Mouse (Mus musculus) lung, embryonic 14.5 days (tissue): Measurements from ENCODE around the gene Sfi1. TPM values are rescaled to one million over a fixed set of nuclear protein-coding genes. Genes with fewer than 3 reads are reported as not detected.
A peak's percentile ranks its signal among the peaks of the same experiment; 100 is the strongest.
"Not testable (repeated sequence)": the region's sequence is repeated elsewhere in the genome, so short reads cannot be mapped to it uniquely, and the experiment has no call there.

Experiments
- ATAC-seq: fragments of 200-750 bp; cut with Nextera tagmentation; 2 replicates; pipeline ENCODE4 v1.8.0; 2017; ENCODE audit warnings: mild to moderate bottlenecking, moderate TSS enrichment, moderate library complexity; ENCODE audit not compliant: insufficient read depth
- DNase-seq: peaks from one replicate; pipeline ENCODE4 v3.0.0-alpha.2; 2015
- H3K27ac ChIP-seq: fragments of 300-500 bp; sonication (generic); 2 replicates; pipeline ENCODE4 v1.5.1; 2014; ENCODE audit warnings: low read depth, mild to moderate bottlenecking, moderate library complexity
- H3K27me3 ChIP-seq: fragments of 300-500 bp; sonication (generic); 2 replicates; pipeline ENCODE4 v1.6.1; 2014; ENCODE audit warnings: low read length, control low read depth; ENCODE audit not compliant: insufficient read depth
- H3K36me3 ChIP-seq: fragments of 300-500 bp; sonication (generic); 2 replicates; pipeline ENCODE4 v1.6.1; 2014; ENCODE audit warnings: control low read depth; ENCODE audit not compliant: insufficient read depth
- H3K4me1 ChIP-seq: fragments of 300-500 bp; sonication (generic); 2 replicates; pipeline ENCODE4 v1.6.1; 2014; ENCODE audit warnings: antibody characterized with exemption, control low read depth; ENCODE audit not compliant: insufficient read depth
- H3K4me2 ChIP-seq: fragments of 300-500 bp; sonication (generic); 2 replicates; pipeline ENCODE4 v1.6.1; 2014; ENCODE audit warnings: mild to moderate bottlenecking
- H3K4me3 ChIP-seq: fragments of 300-500 bp; sonication (generic); 2 replicates; pipeline ENCODE4 v1.5.1; 2014; ENCODE audit warnings: low read depth, low read length
- H3K9ac ChIP-seq: fragments of 300-500 bp; sonication (generic); 2 replicates; pipeline ENCODE4 v1.6.1; 2014
- H3K9me3 ChIP-seq: fragments of 300-500 bp; sonication (generic); 2 replicates; pipeline ENCODE4 v1.6.1; 2016; ENCODE audit warnings: low read depth, low read length, control low read depth
- CTCF ChIP-seq: IDR thresholded peaks from 2 replicates; pipeline ENCODE4 v1.5.1; 2016; ENCODE audit warnings: antibody characterized with exemption, low read depth
- WGBS: fragments of 180-500 bp; shearing (Covaris S2); extraction: QIAGEN DNeasy Blood & Tissue Kit; methylation state at CpG from one replicate; pipeline ENCODE4 v1.1.7; 2014; 5-methylcytosine and 5-hydroxymethylcytosine counted together
- polyA plus RNA-seq: library from polyadenylated mRNA; unstranded; fragments of >200 nt; fragmentation: Nextera tagmentation; extraction: Ambion mirVana; gene quantifications from 2 replicates; pipeline ENCODE4 v1.2.1, GENCODE M21; 2014

The Sfi1 gene
- polyA plus RNA-seq, 1 experiment from 2014 or later, result 10.8 TPM

DNA sequence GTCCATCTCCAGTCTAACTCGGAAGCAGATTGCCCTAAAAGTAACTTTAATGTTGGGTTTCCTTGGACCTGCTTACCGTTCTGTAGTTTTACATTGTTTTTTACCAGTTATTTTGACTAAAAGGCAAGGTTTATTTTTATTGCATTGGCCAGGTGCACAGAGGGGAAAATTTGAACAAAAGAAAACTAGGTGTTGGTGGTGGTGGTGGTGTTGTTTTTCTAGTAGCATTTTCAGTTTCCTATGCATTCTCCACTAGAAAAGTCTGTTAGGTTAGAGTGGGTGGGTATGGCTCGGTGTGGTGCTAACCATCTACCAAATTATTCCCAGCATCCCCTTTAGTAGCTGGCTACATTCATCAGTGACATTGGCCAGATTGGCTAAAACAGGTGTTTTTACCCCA lies 13.5 kb upstream of the Sfi1 start:
- H3K27ac ChIP-seq, result no peak overlapping the region
- ATAC-seq, result no peak
- DNase-seq, result no peak
- no peak overlapping the region for H3K4me2 ChIP-seq
- peaks cover 57% of the 10 kb centered on the region for H3K36me3 ChIP-seq
- H3K9me3 ChIP-seq, result no peaks in the 10 kb centered on the region
- H3K4me3 ChIP-seq, result no peak overlapping the region
- WGBS, result 91% methylated on average over 3 of the region's 3 CpGs
- TF ChIP-seq CTCF, result no peak
- H3K4me1 ChIP-seq, result no peaks in the 10 kb centered on the region
- no peaks in the 10 kb centered on the region for H3K27me3 ChIP-seq
- H3K9ac ChIP-seq, result no peak overlapping the region

- no peaks in the 10 kb centered on the region for H3K27me3 ChIP-seq
- H3K9ac ChIP-seq, result no peak overlapping the region
- H3K36me3 ChIP-seq, result peaks cover 44% of the 10 kb centered on the region
- no peak overlapping the region for H3K4me3 ChIP-seq
- no peaks in the 10 kb centered on the region for H3K4me1 ChIP-seq
- 85% methylated on average over 3 of the region's 3 CpGs for WGBS
- H3K27ac ChIP-seq, result no peak overlapping the region
- no peak for ATAC-seq
- H3K9me3 ChIP-seq, result no peaks in the 10 kb centered on the region
- no peak for TF ChIP-seq CTCF
- no peak overlapping the region for H3K4me2 ChIP-seq
- DNase-seq, result no peak
Observed at GRCm38 (mm10) chr11:3205207-3205606, 11.9 kb upstream of the Sfi1 start.

DNA sequence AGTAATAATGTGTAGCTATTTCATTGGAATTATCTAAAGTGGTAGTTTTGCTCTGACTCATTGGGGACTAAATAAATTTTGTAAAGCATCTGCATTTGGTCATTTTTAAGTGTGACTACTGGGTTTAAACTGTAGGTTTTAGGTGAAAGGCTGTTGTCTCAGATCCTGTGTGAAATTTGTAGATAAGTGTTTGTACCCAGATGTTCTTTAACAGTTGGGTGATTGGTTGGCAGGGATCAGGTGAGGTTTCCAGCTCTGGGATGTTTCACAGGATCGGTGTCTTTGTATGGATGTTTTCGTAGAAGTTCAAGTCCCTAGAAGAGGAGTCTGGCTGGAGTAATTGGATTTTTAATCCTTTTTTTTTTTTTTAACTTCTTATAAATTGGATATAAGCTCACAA lies 10.5 kb upstream of the Sfi1 start:
- 81% methylated on average over 2 of the region's 2 CpGs for WGBS
- Histone ChIP-seq H3K9me3 (no peaks in the 10 kb centered on the region), H3K9ac (no peak overlapping the region), H3K4me2 (peak overlapping the region; percentile 44), H3K4me3 (peak overlapping the region; percentile 40; the same call in 1 of the 2 replicates), H3K27ac (no peak overlapping the region), H3K27me3 (no peaks in the 10 kb centered on the region), H3K4me1 (no peaks in the 10 kb centered on the region), H3K36me3 (peaks cover 31% of the 10 kb centered on the region)
- DNase-seq (no peak), ATAC-seq (no peak)
- no peak for TF ChIP-seq CTCF

- DNase-seq (peak; percentile 71), ATAC-seq (peak; percentile 64)
- Histone ChIP-seq H3K27ac (peak overlapping the region; percentile 1; the same call in 1 of the 2 replicates), H3K9me3 (no peaks in the 10 kb centered on the region), H3K9ac (peak overlapping the region; percentile 47), H3K27me3 (no peaks in the 10 kb centered on the region), H3K4me1 (no peaks in the 10 kb centered on the region), H3K4me2 (peak overlapping the region; percentile 44), H3K4me3 (peak overlapping the region; percentile 40), H3K36me3 (peaks cover 25% of the 10 kb centered on the region)
- no peak for TF ChIP-seq CTCF
- under 1% methylated on average over 53 of the region's 57 CpGs for WGBS
Observed at GRCm38 (mm10) chr11:3202781-3203441, 9.6 kb upstream of the Sfi1 start.

- ATAC-seq (peak; percentile 90), DNase-seq (peak; percentile 96)
- Histone ChIP-seq H3K9me3 (no peaks in the 10 kb centered on the region), H3K27me3 (no peaks in the 10 kb centered on the region), H3K4me2 (peak within 1 kb of the TSS; percentile 44), H3K9ac (peak within 1 kb of the TSS; percentile 47), H3K27ac (peak within 1 kb of the TSS; percentile 1; the same call in 1 of the 2 replicates), H3K4me1 (no peaks in the 10 kb centered on the region), H3K4me3 (peak within 1 kb of the TSS; percentile 40), H3K36me3 (peaks cover 22% of the 10 kb centered on the region)
- WGBS, result under 1% methylated on average over 47 of the region's 57 CpGs
- TF ChIP-seq CTCF, result no peak
Observed at GRCm38 (mm10) chr11:3202231-3202701, 9.0 kb upstream of the Sfi1 start, which contains the start of gene Eif4enif1. Gene Eif4enif1, plus strand, starts transcription at chr11:3202392.

- ATAC-seq (no peak), DNase-seq (peak; percentile 61)
- H3K36me3 ChIP-seq, result peaks cover 15% of the 10 kb centered on the region
- H3K27ac ChIP-seq, result no peak overlapping the region; the same call in 1 of the 2 replicates
- peak overlapping the region; percentile 47 for H3K9ac ChIP-seq
- peak overlapping the region; percentile 40 for H3K4me3 ChIP-seq
- TF ChIP-seq CTCF, result no peak
- H3K9me3 ChIP-seq, result no peaks in the 10 kb centered on the region
- WGBS, result 4% methylated on average over 16 of the region's 16 CpGs
- H3K27me3 ChIP-seq, result no peaks in the 10 kb centered on the region
- no peaks in the 10 kb centered on the region for H3K4me1 ChIP-seq
- peak overlapping the region; percentile 32 for H3K4me2 ChIP-seq
Observed at GRCm38 (mm10) chr11:3201326-3202230, 8.3 kb upstream of the Sfi1 start.

DNA sequence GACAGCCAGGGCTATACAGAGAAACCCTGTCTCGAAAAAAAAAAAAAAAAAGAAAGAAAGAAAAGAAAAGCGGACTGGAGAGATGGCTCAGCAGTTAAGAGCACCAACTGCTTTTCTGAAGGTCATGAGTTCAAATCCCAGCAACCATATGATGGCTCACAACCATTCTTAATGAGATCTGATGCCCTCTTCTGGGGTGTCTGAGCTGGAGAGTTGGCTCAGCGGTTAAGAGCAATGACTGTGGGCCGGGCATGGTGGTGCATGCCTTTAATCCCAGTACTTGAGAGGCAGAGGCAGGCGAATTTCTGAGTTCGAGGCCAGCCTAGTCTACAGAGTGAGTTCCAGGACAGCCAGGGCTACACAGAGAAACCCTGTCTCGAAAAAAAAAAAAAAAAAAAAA lies 7.4 kb upstream of the Sfi1 start:
- not testable (repeated sequence) for H3K4me2 ChIP-seq, H3K27me3 ChIP-seq, H3K36me3 ChIP-seq, DNase-seq, H3K9me3 ChIP-seq, H3K9ac ChIP-seq, H3K27ac ChIP-seq, H3K4me1 ChIP-seq, ATAC-seq, H3K4me3 ChIP-seq
- 92% methylated on average over 6 of the region's 7 CpGs for WGBS

DNA sequence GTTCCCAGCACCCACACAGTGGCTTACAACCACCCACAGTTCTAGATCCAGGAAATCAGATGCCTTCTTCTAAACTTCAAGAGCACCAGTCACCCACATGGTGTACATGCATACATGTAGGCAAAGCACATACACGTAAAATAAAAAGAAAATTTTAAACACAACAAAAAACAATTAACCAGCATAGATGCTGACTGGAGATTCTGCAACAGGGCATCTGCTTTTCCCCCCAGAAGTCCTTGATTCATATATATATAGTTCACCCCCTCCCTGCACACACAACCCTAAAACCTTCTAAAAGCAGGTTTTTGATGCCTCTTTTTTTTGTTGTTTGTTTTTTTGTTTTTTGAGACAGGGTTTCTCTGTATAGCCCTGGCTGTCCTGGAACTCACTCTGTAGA lies 10.6 kb downstream of the Sfi1 start:
- H3K4me2 ChIP-seq, H3K4me3 ChIP-seq, ATAC-seq, H3K27me3 ChIP-seq, H3K36me3 ChIP-seq, H3K9me3 ChIP-seq, H3K4me1 ChIP-seq, H3K9ac ChIP-seq, H3K27ac ChIP-seq, DNase-seq: not testable (repeated sequence)
- 75% methylated on average over 1 of the region's 1 CpGs for WGBS

DNA sequence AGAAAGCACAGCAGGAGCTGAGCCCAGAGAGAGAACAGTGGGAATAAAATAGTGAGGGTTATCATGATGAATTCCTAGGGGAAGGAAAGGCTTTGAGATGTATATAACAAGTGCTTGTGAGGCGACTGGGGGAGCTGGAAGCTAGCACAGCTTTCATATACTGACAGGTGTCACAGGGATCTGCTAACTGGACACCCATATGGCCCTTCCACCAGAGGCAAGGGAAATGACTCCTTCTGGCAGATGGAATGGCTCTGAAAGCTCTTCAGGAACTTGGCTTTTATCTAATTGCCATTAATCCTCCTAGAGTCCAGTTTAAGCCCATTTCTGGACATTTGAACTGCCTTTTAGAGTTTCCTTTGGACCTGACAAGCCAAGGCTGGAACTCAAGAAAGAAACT lies 11.3 kb downstream of the Sfi1 start:
- ATAC-seq, H3K4me3 ChIP-seq, H3K27ac ChIP-seq, H3K9me3 ChIP-seq, H3K9ac ChIP-seq, H3K4me2 ChIP-seq, DNase-seq, H3K27me3 ChIP-seq, H3K4me1 ChIP-seq, H3K36me3 ChIP-seq: not testable (repeated sequence)
- whole genome bisulfite sequencing, result 53% methylated on average over 1 of the region's 1 CpGs

DNA sequence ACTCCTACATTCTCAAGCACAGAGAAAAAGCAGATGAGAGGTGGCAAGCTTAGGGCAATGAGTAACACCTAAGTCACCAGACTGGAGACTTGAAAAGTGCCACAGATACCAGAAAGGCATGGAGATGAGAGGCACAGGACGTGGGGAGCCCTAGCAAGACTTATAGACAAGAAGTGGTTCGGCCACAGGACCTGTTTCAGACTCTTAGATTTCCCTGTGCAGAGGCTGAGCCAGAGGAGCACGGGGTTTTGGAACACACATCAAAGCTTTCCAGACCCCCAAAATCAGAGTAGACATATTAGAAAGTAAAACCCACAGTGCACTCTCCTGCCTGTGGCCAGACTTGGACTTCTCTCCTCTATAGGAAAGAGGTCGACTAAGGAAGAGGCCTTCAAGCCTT lies 12.0 kb downstream of the Sfi1 start:
- not testable (repeated sequence) for H3K9me3 ChIP-seq
- peak; percentile 28 for DNase-seq

More for the DNA sequence above, 12.0 kb downstream of the Sfi1 start:
- not testable (repeated sequence) for H3K4me1 ChIP-seq, H3K9ac ChIP-seq, H3K4me3 ChIP-seq, H3K27me3 ChIP-seq, H3K36me3 ChIP-seq, H3K27ac ChIP-seq, ATAC-seq, H3K4me2 ChIP-seq
- WGBS, result 55% methylated on average over 4 of the region's 4 CpGs
